Mouse (Mus musculus) hindbrain, embryonic 11.5 days (tissue): ENCODE measurements around the gene Eif4e1b. TPM values are rescaled to one million over a fixed set of nuclear protein-coding genes. Genes with fewer than 3 reads are reported as not detected.

Source experiments
- ATAC-seq: fragments of 200-750 bp; cut with Nextera tagmentation; 2 replicates; pipeline ENCODE4 v1.8.0; 2017; ENCODE audit warnings: mild to moderate bottlenecking, moderate TSS enrichment, moderate library complexity; ENCODE audit not compliant: low FRiP score
- DNase-seq: peaks from one replicate; pipeline ENCODE4 v3.0.0-alpha.2; 2015; ENCODE audit warnings: low spot score
- H3K27ac ChIP-seq: fragments of 300-500 bp; sonication (generic); 2 replicates; pipeline ENCODE4 v1.5.1; 2014; ENCODE audit warnings: mild to moderate bottlenecking, low read depth, low read length
- H3K27me3 ChIP-seq: fragments of 300-500 bp; sonication (generic); 2 replicates; pipeline ENCODE4 v1.6.1; 2014; ENCODE audit warnings: mild to moderate bottlenecking, low read length, moderate library complexity, mixed read lengths; ENCODE audit not compliant: control insufficient read depth, insufficient read depth
- H3K36me3 ChIP-seq: fragments of 300-500 bp; sonication (generic); 2 replicates; pipeline ENCODE4 v1.6.1; 2014; ENCODE audit warnings: mild to moderate bottlenecking, low read length, moderate library complexity, mixed read lengths; ENCODE audit not compliant: control insufficient read depth, insufficient read depth
- H3K4me1 ChIP-seq: fragments of 300-500 bp; sonication (generic); replicated peaks from 2 replicates; pipeline ENCODE4 v1.6.1; 2014; ENCODE audit warnings: low read length, mixed read lengths; ENCODE audit not compliant: control insufficient read depth, insufficient read depth
- H3K4me2 ChIP-seq: fragments of 300-500 bp; sonication (generic); replicated peaks from 2 replicates; pipeline ENCODE4 v1.6.1; 2014; ENCODE audit warnings: mild to moderate bottlenecking, low read depth, low read length
- H3K4me3 ChIP-seq: fragments of 300-500 bp; sonication (generic); 2 replicates; pipeline ENCODE4 v1.5.1; 2014; ENCODE audit warnings: low read depth, low read length
- H3K9ac ChIP-seq: fragments of 300-500 bp; sonication (generic); 2 replicates; pipeline ENCODE4 v1.6.1; 2014; ENCODE audit warnings: low read depth, low read length
- H3K9me3 ChIP-seq: fragments of 300-500 bp; sonication (generic); 2 replicates; pipeline ENCODE4 v1.6.1; 2016; ENCODE audit warnings: low read length; ENCODE audit not compliant: control insufficient read depth
- WGBS: fragments of 180-500 bp; shearing (Covaris S2); extraction: QIAGEN DNeasy Blood & Tissue Kit; methylation state at CpG from one replicate; pipeline ENCODE4 v1.1.7; 2014; 5-methylcytosine and 5-hydroxymethylcytosine counted together
- polyA plus RNA-seq: library from polyadenylated mRNA; unstranded; fragments of >200 nt; fragmentation: Nextera tagmentation; extraction: Ambion mirVana; gene quantifications from 2 replicates; pipeline ENCODE4 v1.2.1, GENCODE M21; 2014

The Eif4e1b gene
- polyA plus RNA-seq, 1 experiment from 2014 or later, result not detected

GRCm38 (mm10) chr13:54800206-54800605, 16.4 kb downstream of the Eif4e1b start:
- no peaks in the 10 kb centered on the region for H3K4me1 ChIP-seq
- no peak for ATAC-seq
- H3K36me3 ChIP-seq, result no peaks in the 10 kb centered on the region
- no peak overlapping the region for H3K4me2 ChIP-seq
- H3K9me3 ChIP-seq, result no peaks in the 10 kb centered on the region
- no peak for DNase-seq
- H3K4me3 ChIP-seq, result no peak overlapping the region
- peaks cover 16% of the 10 kb centered on the region for H3K27me3 ChIP-seq
- no peak overlapping the region for H3K9ac ChIP-seq
- 80% methylated on average over 4 of the region's 4 CpGs for WGBS
- no peak overlapping the region for H3K27ac ChIP-seq

- H3K9me3 ChIP-seq, result no peaks in the 10 kb centered on the region
- peak; percentile 21 for DNase-seq
- peaks cover 6% of the 10 kb centered on the region; the same call in 1 of the 2 replicates for H3K4me1 ChIP-seq
These were observed 19.2 kb downstream of the Eif4e1b start for GRCm38 (mm10) chr13:54803010-54803409.

GRCm38 (mm10) chr13:54805134-54805838, 21.5 kb downstream of the Eif4e1b start:
- Histone ChIP-seq H3K36me3 (no peaks in the 10 kb centered on the region), H3K27ac (no peak overlapping the region), H3K4me3 (no peak overlapping the region), H3K4me2 (no peak overlapping the region), H3K4me1 (peaks cover 6% of the 10 kb centered on the region; the same call in 1 of the 2 replicates), H3K9me3 (no peaks in the 10 kb centered on the region), H3K27me3 (peaks cover 11% of the 10 kb centered on the region), H3K9ac (no peak overlapping the region)
- no peak for ATAC-seq
- WGBS, result 41% methylated on average over 21 of the region's 21 CpGs
- peak; percentile 68 for DNase-seq

More at GRCm38 (mm10) chr13:54803010-54803409, 19.2 kb downstream of the Eif4e1b start:
- 79% methylated on average over 6 of the region's 6 CpGs for WGBS
- Histone ChIP-seq H3K27ac (no peak overlapping the region), H3K4me3 (no peak overlapping the region), H3K36me3 (no peaks in the 10 kb centered on the region), H3K9ac (no peak overlapping the region), H3K27me3 (peaks cover 11% of the 10 kb centered on the region), H3K4me2 (no peak overlapping the region)
- no peak for ATAC-seq

GRCm38 (mm10) chr13:54806434-54806976, 22.7 kb downstream of the Eif4e1b start:
- H3K9ac ChIP-seq, result no peak overlapping the region
- ATAC-seq (peak; percentile 78), DNase-seq (peak; percentile 56)
- WGBS, result 24% methylated on average over 13 of the region's 13 CpGs
- no peak overlapping the region for H3K4me2 ChIP-seq
- H3K27ac ChIP-seq, result peak overlapping the region; percentile 60
- H3K36me3 ChIP-seq, result no peaks in the 10 kb centered on the region
- peaks cover 11% of the 10 kb centered on the region for H3K27me3 ChIP-seq
- H3K9me3 ChIP-seq, result no peaks in the 10 kb centered on the region
- no peak overlapping the region for H3K4me3 ChIP-seq
- H3K4me1 ChIP-seq, result peaks cover 6% of the 10 kb centered on the region; the same call in 1 of the 2 replicates

GRCm38 (mm10) chr13:54808067-54808466, 24.3 kb downstream of the Eif4e1b start:
- ATAC-seq (no peak), DNase-seq (no peak)
- Histone ChIP-seq H3K36me3 (no peaks in the 10 kb centered on the region), H3K27me3 (peaks cover 11% of the 10 kb centered on the region), H3K9me3 (no peaks in the 10 kb centered on the region), H3K4me2 (no peak overlapping the region), H3K4me1 (peaks cover 6% of the 10 kb centered on the region; the same call in 1 of the 2 replicates), H3K9ac (no peak overlapping the region), H3K4me3 (no peak overlapping the region), H3K27ac (no peak overlapping the region)
- 79% methylated on average over 12 of the region's 12 CpGs for WGBS

GRCm38 (mm10) chr13:54811476-54811875, 27.7 kb downstream of the Eif4e1b start:
- no peak overlapping the region for H3K4me2 ChIP-seq
- no peak overlapping the region for H3K27ac ChIP-seq
- H3K36me3 ChIP-seq, result no peaks in the 10 kb centered on the region
- no peak overlapping the region for H3K4me3 ChIP-seq
- no peaks in the 10 kb centered on the region for H3K9me3 ChIP-seq
- H3K4me1 ChIP-seq, result peaks cover 3% of the 10 kb centered on the region; the same call in 1 of the 2 replicates
- no peak for DNase-seq
- WGBS, result 63% methylated on average over 7 of the region's 7 CpGs
- H3K9ac ChIP-seq, result no peak overlapping the region
- no peak for ATAC-seq
- H3K27me3 ChIP-seq, result no peaks in the 10 kb centered on the region; the same call in 1 of the 2 replicates

GRCm38 (mm10) chr13:54813381-54813780, 29.6 kb downstream of the Eif4e1b start:
- Histone ChIP-seq H3K27me3 (no peaks in the 10 kb centered on the region; the same call in 1 of the 2 replicates), H3K4me2 (no peak overlapping the region), H3K36me3 (no peaks in the 10 kb centered on the region), H3K9ac (no peak overlapping the region), H3K9me3 (no peaks in the 10 kb centered on the region), H3K27ac (no peak overlapping the region), H3K4me3 (no peak overlapping the region), H3K4me1 (peaks cover 2% of the 10 kb centered on the region; the same call in 1 of the 2 replicates)
- DNase-seq (no peak), ATAC-seq (no peak)
- WGBS, result 91% methylated on average over 9 of the region's 9 CpGs

- Histone ChIP-seq H3K27me3 (no peaks in the 10 kb centered on the region), H3K4me3 (no peak overlapping the region)
These were observed 34.8 kb downstream of the Eif4e1b start for GRCm38 (mm10) chr13:54818399-54819254.

More at GRCm38 (mm10) chr13:54818399-54819254, 34.8 kb downstream of the Eif4e1b start:
- Histone ChIP-seq H3K27ac (peak overlapping the region; percentile 36; the same call in 1 of the 2 replicates), H3K9ac (no peak overlapping the region), H3K36me3 (no peaks in the 10 kb centered on the region), H3K4me1 (peaks cover 4% of the 10 kb centered on the region; the same call in 1 of the 2 replicates), H3K9me3 (no peaks in the 10 kb centered on the region), H3K4me2 (no peak overlapping the region)
- ATAC-seq (peak; percentile 30; the same call in 1 of the 2 replicates), DNase-seq (peak; percentile 22)
- 16% methylated on average over 17 of the region's 17 CpGs for WGBS
